Mouse (Mus musculus): Measurements from ENCODE around the gene Rora.

GRCm38 (mm10) chr9:68913191-68913697 is 259.7 kb downstream of the Rora start:
- TF ChIP-seq CTCF (IDR thresholded peaks at IDR 0.05; ENCODE audit: control insufficient read depth, insufficient read depth, insufficient read length), result no peak
- no peak for TF ChIP-seq USF1 (IDR thresholded peaks at IDR 0.05; ENCODE audit: low read depth)
- TF ChIP-seq MYOG (IDR thresholded peaks at IDR 0.05; ENCODE audit: control insufficient read depth, extremely low read depth, insufficient read length), result no peak
